14 mouse cellular contexts compared by ENCODE assay signal in the genomic region with DNA sequence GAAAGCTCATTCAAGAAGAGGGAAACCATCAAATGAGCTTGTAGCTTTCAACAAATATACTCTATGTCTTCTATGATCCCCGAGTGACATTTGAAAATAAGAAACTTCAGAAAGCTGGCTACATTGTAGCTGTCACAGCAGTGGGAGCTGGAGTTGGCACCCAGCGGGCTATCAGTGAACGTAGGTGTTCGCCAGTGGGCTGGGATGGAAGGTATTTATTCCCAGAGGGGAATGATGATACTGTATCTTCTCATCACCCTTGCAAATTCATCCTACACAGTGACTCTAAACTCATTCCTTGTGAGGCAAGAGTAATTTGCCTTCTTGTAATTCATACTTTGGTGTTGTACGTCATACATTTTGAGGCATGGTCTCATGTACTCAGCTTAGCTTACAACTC.
"Had no signal": no experiment of that assay in that cellular context is flagged by ENCODE, and none has a peak within 500 bp of the region (broad histone marks: within the 10 kb centered on the region; RNA-seq: fewer than 3 reads in every experiment).

No protein-coding gene starts in this region.

- DNase-seq: gastrocnemius, postnatal 14 days; gastrocnemius, postnatal 36 days; heart, adult 11 months; heart, adult 2 months; heart, postnatal 14 days; heart, postnatal 36 days; kidney, adult 11 months; kidney, adult 2 months; kidney, adult 9 months; kidney, postnatal 14 days; kidney, postnatal 36 days; layer of hippocampus, adult 9-11 months; layer of hippocampus, postnatal 36 days; left cerebral cortex, postnatal 4 days had no signal
